20 mouse cellular contexts compared by ENCODE assay signal in the genomic region with DNA sequence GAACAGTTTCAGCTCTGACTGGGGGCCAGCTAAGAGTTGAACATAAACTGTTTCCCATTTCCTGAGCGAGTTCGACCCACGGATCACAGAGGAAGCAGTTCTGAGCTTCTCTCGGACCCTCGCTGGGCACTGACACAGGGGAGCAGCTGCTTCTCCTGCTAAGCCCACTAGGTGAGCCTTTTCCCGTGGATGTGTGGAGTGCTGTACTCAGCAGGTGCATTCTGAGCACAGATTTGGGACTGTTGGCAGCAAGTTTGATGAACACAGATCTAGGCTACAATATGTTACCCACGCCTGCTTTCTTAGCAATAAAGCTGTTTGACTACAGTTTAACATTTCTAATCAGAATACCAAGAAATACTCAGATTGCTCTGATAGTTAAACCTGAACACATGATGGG.
A peak's percentile ranks its signal among the peaks of the same experiment; 100 is the strongest.
DNase-seq lines count a peak whose midpoint lies in the region; ATAC-seq and TF ChIP-seq lines count a peak whose summit lies in the region.
"Had no signal": no experiment of that assay in that cellular context is flagged by ENCODE, and none has a peak within 500 bp of the region (broad histone marks: within the 10 kb centered on the region; RNA-seq: fewer than 3 reads in every experiment).

No protein-coding gene starts in this region.

- H3K9me3 ChIP-seq in forebrain, embryonic 16.5 days (ENCODE audit: control insufficient read depth, low read length): no peaks in the 10 kb centered on the region
- no peaks in the 10 kb centered on the region for H3K9me3 ChIP-seq in forebrain, embryonic 12.5 days
- H3K9me3 ChIP-seq in hindbrain, embryonic 10.5 days: no peaks in the 10 kb centered on the region
- H3K9me3 ChIP-seq: embryonic facial prominence, embryonic 15.5 days; heart, embryonic 13.5 days; kidney, embryonic 15.5 days; megakaryocyte, embryonic 14.5 days had no signal

- peak overlapping the region; percentile 6; the same call in 1 of the 2 replicates for H3K27ac ChIP-seq in forebrain, embryonic 16.5 days (ENCODE audit: low read length)
- no peak overlapping the region for H3K27ac ChIP-seq in forebrain, embryonic 12.5 days
- H3K27ac ChIP-seq in hindbrain, embryonic 10.5 days: no peak overlapping the region
- H3K27ac ChIP-seq in heart, adult 2 months: no peak overlapping the region
- H3K27ac ChIP-seq: embryonic facial prominence, embryonic 15.5 days; heart, embryonic 13.5 days; kidney, embryonic 15.5 days had no signal

- H3K36me3 ChIP-seq in forebrain, embryonic 16.5 days (ENCODE audit: control insufficient read depth, insufficient read depth): no peaks in the 10 kb centered on the region
- H3K36me3 ChIP-seq in forebrain, embryonic 12.5 days (replicated peaks): no peaks in the 10 kb centered on the region
- H3K36me3 ChIP-seq in hindbrain, embryonic 10.5 days: no peaks in the 10 kb centered on the region
- no peaks in the 10 kb centered on the region for H3K36me3 ChIP-seq in heart, adult 2 months (ENCODE audit: control insufficient read depth, insufficient read depth, low read length)
- H3K36me3 ChIP-seq: embryonic facial prominence, embryonic 15.5 days; heart, embryonic 13.5 days; kidney, embryonic 15.5 days had no signal

- no peak for TF ChIP-seq EP300 in heart, adult 2 months (IDR thresholded peaks at IDR 0.05; ENCODE audit: insufficient read depth, low read depth, low read length)

- no peaks in the 10 kb centered on the region for H3K79me2 ChIP-seq in heart, adult 2 months (replicated peaks; ENCODE audit: control insufficient read depth, insufficient read depth, low read length)

- no peak overlapping the region for H3K4me3 ChIP-seq in forebrain, embryonic 16.5 days (replicated peaks; ENCODE audit: low read length)
- no peak overlapping the region for H3K4me3 ChIP-seq in forebrain, embryonic 12.5 days (replicated peaks)
- no peak overlapping the region for H3K4me3 ChIP-seq in hindbrain, embryonic 10.5 days
- H3K4me3 ChIP-seq in heart, adult 2 months: no peak overlapping the region
- H3K4me3 ChIP-seq: embryonic facial prominence, embryonic 15.5 days; heart, embryonic 13.5 days; kidney, embryonic 15.5 days; megakaryocyte, embryonic 14.5 days had no signal

- no peaks in the 10 kb centered on the region for H3K27me3 ChIP-seq in forebrain, embryonic 16.5 days (replicated peaks; ENCODE audit: control insufficient read depth, insufficient read depth, low read length)
- no peaks in the 10 kb centered on the region for H3K27me3 ChIP-seq in forebrain, embryonic 12.5 days
- H3K27me3 ChIP-seq in hindbrain, embryonic 10.5 days (ENCODE audit: insufficient read depth, poor library complexity, severe bottlenecking): no peaks in the 10 kb centered on the region
- no peaks in the 10 kb centered on the region for H3K27me3 ChIP-seq in heart, adult 2 months (ENCODE audit: control insufficient read depth, insufficient read depth, low read length)
- H3K27me3 ChIP-seq: embryonic facial prominence, embryonic 15.5 days; heart, embryonic 13.5 days; kidney, embryonic 15.5 days; megakaryocyte, embryonic 14.5 days had no signal

- WGBS in forebrain, embryonic 16.5 days: 73% methylated on average over 7 of the region's 7 CpGs
- WGBS in forebrain, embryonic 12.5 days: 84% methylated on average over 7 of the region's 7 CpGs
- 86% methylated on average over 7 of the region's 7 CpGs for WGBS in hindbrain, embryonic 10.5 days
- WGBS in heart, adult 2 months: 65% methylated on average over 7 of the region's 7 CpGs

- no peaks in the 10 kb centered on the region for H3K4me1 ChIP-seq in forebrain, embryonic 16.5 days (replicated peaks; ENCODE audit: control insufficient read depth, insufficient read depth, low read length)
- peaks cover 3% of the 10 kb centered on the region; the same call in 1 of the 2 replicates for H3K4me1 ChIP-seq in forebrain, embryonic 12.5 days
- H3K4me1 ChIP-seq in hindbrain, embryonic 10.5 days (replicated peaks): peaks cover 9% of the 10 kb centered on the region
- H3K4me1 ChIP-seq in heart, adult 2 months (ENCODE audit: control insufficient read depth, insufficient read depth, low read length): no peaks in the 10 kb centered on the region

- no peak for TF ChIP-seq CTCF in heart, adult 2 months (IDR thresholded peaks at IDR 0.05)

- peak; percentile 14 for DNase-seq in right cerebral cortex, postnatal 25 days
- no peak for DNase-seq in right cerebral cortex, adult 2 months (ENCODE audit: low spot score in 2 of 2)
- DNase-seq in cerebellum, postnatal 10 days: peak; percentile 31 to 42
- DNase-seq in hindbrain, embryonic 10.5 days (ENCODE audit: low spot score): no peak
- no peak for DNase-seq in heart, adult 2 months
- no peak for DNase-seq in embryo, embryonic 11 days
- DNase-seq: adrenal gland, postnatal 36 days; heart, postnatal 36 days; lung, adult 18-20 months; lung, postnatal 14 days; thymus, postnatal 14 days had no signal

- H3K9ac ChIP-seq in forebrain, embryonic 16.5 days (replicated peaks; ENCODE audit: low read depth, low read length): no peak overlapping the region
- H3K9ac ChIP-seq in forebrain, embryonic 12.5 days: no peak overlapping the region
- no peak overlapping the region for H3K9ac ChIP-seq in heart, adult 2 months (ENCODE audit: low read depth, low read length)
- H3K9ac ChIP-seq: embryonic facial prominence, embryonic 15.5 days; heart, embryonic 13.5 days; kidney, embryonic 15.5 days had no signal

- intact Hi-C loops in heart, adult 2 months (cut with DNase I): no loop called here

- ATAC-seq in forebrain, embryonic 16.5 days: peak; percentile 53; the same call in 1 of the 2 replicates
- ATAC-seq in forebrain, embryonic 12.5 days (ENCODE audit: low FRiP score): no peak
- ATAC-seq: hindbrain, embryonic 16.5 days; intestine, embryonic 16.5 days had no signal

- H3K4me2 ChIP-seq in forebrain, embryonic 16.5 days (ENCODE audit: low read length): no peak overlapping the region
- no peak overlapping the region for H3K4me2 ChIP-seq in forebrain, embryonic 12.5 days
- H3K4me2 ChIP-seq: embryonic facial prominence, embryonic 15.5 days; heart, embryonic 13.5 days; kidney, embryonic 15.5 days; liver, embryonic 11.5 days had no signal

- no peak for TF ChIP-seq POLR2A in heart, adult 2 months (IDR thresholded peaks at IDR 0.05; ENCODE audit: insufficient read depth, low read depth, low read length)

Comparison
In these comparisons a context has a peak if more than half of its experiments do, and no peak if none do; other contexts are left out.
1. DNase-seq: peak in right cerebral cortex, postnatal 25 days (single experiment) and cerebellum, postnatal 10 days (2 of 2); none in right cerebral cortex, adult 2 months (0 of 2), hindbrain, embryonic 10.5 days (single experiment), heart, adult 2 months (0 of 2) and embryo, embryonic 11 days (single experiment).